Mouse (Mus musculus): ENCODE results near the gene Vegfa.

Gene Vegfa

GRCm38 (mm10) chr17:46032257-46032991 is at the start of gene Vegfa:
Gene Vegfa (minus strand): TSS chr17:46032369.
- peak; percentile 93 for DNase-seq

- DNase-seq = no peak
These were observed 49.5 kb upstream of the Vegfa start for GRCm38 (mm10) chr17:46081657-46082056.

DNA sequence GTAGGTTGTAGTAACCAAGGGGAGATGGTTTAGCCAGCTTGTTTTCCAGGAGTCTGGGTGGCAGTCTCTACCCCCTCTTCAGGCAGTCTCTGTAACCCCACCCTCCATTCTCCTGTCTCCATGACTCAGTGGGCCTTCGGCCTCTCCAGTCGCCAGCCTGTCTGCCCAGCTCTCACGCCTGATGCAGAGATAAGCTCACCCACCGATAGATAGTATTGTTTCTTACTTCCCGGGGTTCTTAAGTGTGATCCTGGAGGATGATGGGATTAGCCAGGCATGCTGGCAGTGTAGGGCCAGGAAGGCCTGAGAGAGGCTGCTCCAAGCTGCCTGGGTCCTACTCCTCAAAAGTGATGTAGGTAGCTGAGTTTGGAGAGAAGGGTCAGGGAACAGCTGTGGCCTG is 48.9 kb upstream of the Vegfa start:
- no peak for DNase-seq

- no peak for DNase-seq
These were observed 48.2 kb upstream of the Vegfa start for GRCm38 (mm10) chr17:46080388-46080787.

DNA sequence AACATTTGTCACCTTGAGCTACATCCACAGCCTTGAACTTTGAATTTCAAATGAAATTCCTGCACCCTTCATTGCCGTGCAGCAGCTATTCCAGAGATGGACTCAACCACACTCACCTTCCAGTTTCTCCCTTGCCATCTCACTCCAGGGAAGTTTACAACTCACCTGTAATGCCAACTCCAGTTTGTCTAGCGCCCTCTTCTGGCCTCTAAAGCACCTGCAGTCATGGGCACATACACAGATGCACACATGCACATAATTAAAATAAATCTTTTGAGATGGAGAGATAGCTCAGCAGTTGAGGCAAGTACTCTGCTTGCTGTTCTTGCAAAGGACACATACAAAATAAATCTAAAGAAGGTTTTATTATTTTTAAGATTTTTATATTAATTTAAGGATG is 46.9 kb upstream of the Vegfa start:
- no peak for DNase-seq

GRCm38 (mm10) chr17:46077921-46078534 is 45.9 kb upstream of the Vegfa start:
- no peak for DNase-seq

DNA sequence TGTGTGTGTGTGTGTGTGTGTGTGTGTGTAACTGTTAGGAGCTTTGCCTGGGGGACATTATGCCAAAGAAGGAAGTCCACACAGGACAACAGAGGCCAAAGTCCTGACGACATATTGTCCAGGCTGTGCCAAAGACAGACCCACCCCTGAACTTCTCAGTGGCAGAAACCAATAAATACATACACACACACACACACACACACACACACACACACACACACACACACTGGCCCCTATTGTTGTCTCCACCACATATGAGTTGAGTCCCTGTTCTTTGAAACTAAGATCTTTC is 44.0 kb upstream of the Vegfa start:
- DNase-seq = no peak

DNA sequence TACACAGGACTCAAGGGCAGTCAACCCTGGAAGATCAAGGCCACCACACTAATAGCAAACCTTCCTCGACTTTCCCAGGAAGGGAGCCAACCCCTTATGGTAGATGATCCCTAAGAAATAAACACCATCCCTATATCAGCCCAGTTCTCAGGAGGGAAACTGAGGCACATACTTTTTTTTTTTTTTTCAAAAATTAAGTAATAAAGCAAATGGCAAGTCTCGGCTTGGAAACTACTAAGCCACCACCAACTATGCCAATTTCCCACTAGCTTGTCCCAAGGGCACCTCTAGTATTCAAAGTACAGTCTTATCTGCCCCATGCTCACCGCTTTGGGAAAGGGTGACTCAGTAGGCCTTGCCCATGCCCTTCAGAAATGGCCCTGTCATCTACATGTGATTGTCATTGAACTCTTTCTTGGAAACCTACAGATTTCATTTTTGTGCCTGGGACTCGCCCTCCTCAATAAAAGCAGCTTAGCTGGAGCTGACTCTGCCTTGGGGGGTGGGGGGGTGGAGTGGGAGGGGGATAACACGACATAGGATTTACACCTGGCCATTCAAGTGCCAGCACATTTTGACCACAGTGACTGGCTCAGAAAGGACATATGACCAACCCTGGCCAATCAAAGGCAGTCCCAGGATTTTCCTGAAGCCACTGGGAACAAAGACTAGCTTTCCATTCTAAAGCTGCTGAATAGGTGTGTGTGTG is 43.5 kb upstream of the Vegfa start:
- DNase-seq = no peak

DNA sequence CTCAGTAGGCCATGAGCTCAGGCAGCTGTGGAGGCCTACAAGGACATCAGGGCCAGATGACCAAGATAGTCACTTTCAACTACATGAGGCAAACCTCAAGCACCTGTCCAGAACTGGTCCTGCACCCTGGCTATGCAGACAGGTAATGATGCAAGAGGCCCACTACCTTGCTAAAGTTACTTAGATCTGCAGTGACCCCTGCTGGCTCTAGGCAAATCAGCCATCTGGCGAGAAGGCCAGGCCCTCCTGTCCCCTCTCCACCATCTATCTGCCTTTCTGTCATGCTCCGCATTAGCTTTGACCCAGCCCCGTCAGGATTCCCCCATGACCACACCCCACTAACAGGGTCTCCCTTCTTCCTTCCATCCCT is 42.9 kb upstream of the Vegfa start:
- peak; percentile 46 for DNase-seq

DNA sequence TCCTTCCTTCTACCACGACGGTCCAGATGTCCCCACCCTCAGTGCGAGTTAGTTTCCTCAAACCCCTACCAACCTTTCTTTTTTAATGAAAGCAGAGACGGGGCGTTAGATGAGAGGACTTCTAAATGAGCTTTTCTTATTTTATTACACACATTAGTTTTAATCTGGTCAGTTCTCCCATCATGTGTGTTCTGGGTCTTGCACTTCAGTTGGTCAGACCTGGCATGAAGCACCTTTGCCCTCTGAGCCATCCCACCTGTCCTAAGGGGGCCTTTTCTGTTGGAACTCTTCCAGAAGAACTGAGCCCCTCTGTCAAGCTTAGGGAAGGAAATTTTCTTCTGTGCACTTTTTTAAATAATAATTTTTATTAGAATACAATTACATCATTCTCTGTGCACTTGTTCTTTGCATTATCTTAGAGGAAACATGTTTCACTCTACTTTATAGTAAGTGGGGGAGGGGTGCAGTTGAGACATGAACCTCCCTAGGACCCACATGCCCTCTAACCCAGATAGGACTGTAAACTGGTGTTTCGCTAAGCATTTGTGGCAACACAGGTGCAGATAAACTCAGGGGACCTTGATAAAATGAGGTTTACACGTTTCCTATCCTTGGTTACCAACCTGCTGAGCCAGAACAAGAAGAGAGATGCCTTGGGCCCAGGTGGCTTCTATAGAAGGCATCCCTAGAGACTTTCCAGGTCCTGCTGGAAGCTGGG is 42.4 kb upstream of the Vegfa start:
- no peak for DNase-seq

DNA sequence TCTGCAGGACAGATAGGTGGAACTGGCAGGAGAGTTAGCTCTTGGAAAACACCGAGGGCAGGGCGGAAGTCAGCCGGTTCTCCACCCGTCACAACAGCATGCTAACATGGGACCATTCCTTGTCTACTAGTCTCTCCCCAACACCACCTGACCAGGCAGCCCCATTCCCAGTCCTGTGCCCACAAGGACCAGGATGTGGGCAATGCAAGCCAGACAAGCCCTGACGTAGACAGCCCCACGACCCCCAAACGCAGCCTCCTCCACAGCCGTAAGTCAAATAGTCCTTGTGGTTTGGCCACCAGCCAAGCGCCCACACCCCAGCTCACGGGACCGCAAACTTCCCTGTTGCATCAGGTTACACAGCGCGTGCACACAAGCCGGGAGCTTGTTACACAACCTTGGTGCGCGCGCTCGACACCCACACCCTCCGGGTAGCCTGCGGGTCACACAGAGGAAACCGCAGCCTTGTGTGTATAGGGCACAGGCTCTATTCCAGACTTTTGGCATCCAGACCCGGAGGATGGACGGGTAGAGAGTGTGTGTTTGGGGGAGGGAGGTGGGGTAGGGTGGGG is 41.6 kb upstream of the Vegfa start:
- peak; percentile 59 for DNase-seq

- no peak for DNase-seq
These were observed 39.4 kb upstream of the Vegfa start for GRCm38 (mm10) chr17:46071531-46071930.

- DNase-seq = no peak
These were observed 37.9 kb upstream of the Vegfa start for GRCm38 (mm10) chr17:46070046-46070445.

DNA sequence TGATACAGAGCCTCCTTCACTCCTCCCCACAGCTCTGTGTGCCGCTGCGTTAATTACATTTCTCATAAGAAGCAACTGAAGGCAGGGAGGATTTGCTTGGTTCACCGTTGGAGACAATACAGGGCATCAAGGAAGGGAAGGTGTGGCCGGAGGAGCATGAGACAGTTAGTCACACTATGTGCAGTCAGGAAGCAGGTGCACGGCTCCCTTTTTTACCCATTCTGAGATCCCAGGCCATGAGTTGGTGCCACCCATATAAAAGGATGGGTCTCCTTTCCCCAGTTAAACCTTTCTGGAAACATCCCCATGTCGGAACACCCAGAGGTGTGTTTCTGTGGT is 31.8 kb upstream of the Vegfa start:
- DNase-seq = peak; percentile 25

DNA sequence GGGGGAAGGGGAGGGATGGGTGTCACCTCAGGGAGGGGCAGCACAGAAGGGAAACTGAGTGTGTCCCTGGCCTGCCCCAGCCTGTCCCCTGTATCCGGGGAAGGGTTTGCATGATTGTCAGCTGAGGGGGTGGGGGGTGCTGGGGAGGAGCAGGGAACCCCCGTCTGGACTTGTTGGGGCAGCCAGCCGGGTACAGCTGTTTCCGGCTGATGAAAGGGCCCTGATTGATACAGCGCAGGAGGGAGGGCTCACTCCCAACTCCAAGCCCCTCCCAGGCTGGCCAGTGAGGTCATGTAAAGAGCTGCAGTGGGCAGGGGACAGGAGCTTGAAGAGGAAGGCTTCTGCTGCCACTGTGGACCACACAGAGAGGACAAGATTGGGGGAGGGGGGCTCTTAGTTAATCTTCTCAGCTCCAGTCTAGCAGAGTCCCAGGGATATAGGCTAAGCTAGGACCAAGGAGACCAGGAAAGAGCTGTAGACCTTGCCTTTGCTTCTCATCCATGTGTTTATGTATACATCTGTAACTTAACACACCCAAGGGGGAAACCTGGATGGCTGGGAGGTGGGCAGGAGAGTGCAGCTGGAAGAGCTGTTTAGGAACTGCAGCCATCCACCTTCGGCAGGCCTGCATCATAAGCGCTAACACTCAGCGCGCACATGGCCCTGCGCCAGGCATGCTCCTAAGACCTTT is 31.3 kb upstream of the Vegfa start:
- no peak for DNase-seq

DNA sequence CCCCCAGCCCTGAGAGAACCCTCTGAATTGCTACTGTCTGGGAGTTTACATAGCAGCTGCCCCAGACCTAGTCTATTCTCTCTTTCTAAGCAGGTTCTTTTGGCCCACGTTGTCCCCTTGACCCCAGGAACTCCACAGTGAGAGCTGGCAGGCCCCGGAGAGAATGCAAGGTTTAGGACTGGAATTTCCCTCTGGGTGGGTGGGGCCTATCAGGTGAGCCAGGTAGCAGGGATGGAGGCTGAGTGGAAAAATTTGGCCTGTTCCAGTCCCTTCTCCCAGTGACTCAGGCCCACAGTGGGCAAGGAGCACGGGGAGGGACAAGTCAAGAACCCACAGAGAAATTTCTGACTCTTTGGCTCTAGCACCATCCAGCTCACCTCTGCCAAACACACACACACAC is 28.1 kb upstream of the Vegfa start:
- peak; percentile 28 for DNase-seq

- peak; percentile 37 for DNase-seq
These were observed 27.2 kb upstream of the Vegfa start for GRCm38 (mm10) chr17:46059226-46059825.

- peak; percentile 35 for DNase-seq
These were observed 24.1 kb upstream of the Vegfa start for GRCm38 (mm10) chr17:46056288-46056687.

GRCm38 (mm10) chr17:46055736-46056135 is 23.6 kb upstream of the Vegfa start:
- DNase-seq = no peak

DNA sequence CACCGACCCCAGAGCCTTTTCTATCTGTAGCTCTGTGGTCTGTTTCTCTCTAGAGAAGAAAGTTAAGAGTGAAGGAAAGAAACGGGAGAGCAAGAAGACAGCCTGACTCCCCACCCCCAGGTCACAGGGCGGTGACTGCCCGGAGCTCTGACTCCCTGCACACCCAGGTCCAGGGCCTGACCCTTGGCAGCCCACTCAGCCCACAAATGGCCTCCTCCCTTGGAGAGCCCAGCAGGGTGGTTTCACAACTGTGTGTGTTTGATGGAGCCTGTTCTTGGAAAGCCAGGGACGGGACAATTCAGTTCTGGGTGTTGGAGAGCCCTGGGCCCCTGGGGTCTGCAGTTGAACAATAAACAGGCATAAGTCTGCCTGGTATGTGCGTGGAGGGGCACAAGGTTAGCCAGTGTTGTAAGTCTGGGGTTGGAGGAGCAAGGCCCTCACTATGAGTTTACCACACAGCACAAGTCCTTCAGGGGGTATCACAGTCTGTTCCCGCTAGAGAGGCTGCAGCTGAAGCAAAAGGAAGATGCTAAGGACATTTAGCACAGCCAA is 21.2 kb upstream of the Vegfa start:
- no peak for DNase-seq

GRCm38 (mm10) chr17:46052146-46052545 is 20.0 kb upstream of the Vegfa start:
- DNase-seq = no peak

- DNase-seq = no peak
These were observed 19.2 kb upstream of the Vegfa start for GRCm38 (mm10) chr17:46051356-46051755.

Data from kidney, adult 9 months (tissue).